Mouse (Mus musculus): ENCODE measurements at regions not wholly inside any gene's neighbourhood (a gene's known extent, or its start where the extent isn't known, plus 50 kb on each side); places are given as distances from the start of the nearest gene placed in this dataset.

GRCm38 (mm10) chr15:11607489-11607888 is 208.0 kb upstream of the Tars start:
- Histone ChIP-seq H3K4me3 (ENCODE audit: low read length) (no peak overlapping the region), H3K27me3 (ENCODE audit: control insufficient read depth, insufficient read depth, low read length) (no peaks in the 10 kb centered on the region), H3K27ac (ENCODE audit: low read depth, low read length) (no peak overlapping the region), H3K4me1 (ENCODE audit: control insufficient read depth, insufficient read depth, low read length) (no peaks in the 10 kb centered on the region), H3K9me3 (ENCODE audit: control insufficient read depth, low read length) (no peaks in the 10 kb centered on the region), H3K4me2 (replicated peaks; ENCODE audit: low read depth, low read length) (no peak overlapping the region), H3K9ac (ENCODE audit: low read depth, low read length) (no peak overlapping the region), H3K36me3 (ENCODE audit: control insufficient read depth, insufficient read depth, low read length) (no peaks in the 10 kb centered on the region)
- no peak for ATAC-seq (ENCODE audit: low FRiP score, low TSS enrichment)

GRCm38 (mm10) chr15:11605677-11606076 is 206.2 kb upstream of the Tars start:
- H3K9ac ChIP-seq (ENCODE audit: low read depth, low read length), result no peak overlapping the region
- no peaks in the 10 kb centered on the region for H3K36me3 ChIP-seq (ENCODE audit: control insufficient read depth, insufficient read depth, low read length)
- H3K4me2 ChIP-seq (replicated peaks; ENCODE audit: low read depth, low read length), result no peak overlapping the region
- H3K9me3 ChIP-seq (ENCODE audit: control insufficient read depth, low read length), result no peaks in the 10 kb centered on the region
- H3K4me1 ChIP-seq (ENCODE audit: control insufficient read depth, insufficient read depth, low read length), result no peaks in the 10 kb centered on the region
- ATAC-seq (ENCODE audit: low FRiP score, low TSS enrichment), result no peak
- no peaks in the 10 kb centered on the region for H3K27me3 ChIP-seq (ENCODE audit: control insufficient read depth, insufficient read depth, low read length)
- no peak overlapping the region for H3K27ac ChIP-seq (ENCODE audit: low read depth, low read length)
- H3K4me3 ChIP-seq (ENCODE audit: low read length), result no peak overlapping the region
- 91% methylated on average over 4 of the region's 4 CpGs for WGBS

- Histone ChIP-seq H3K36me3 (ENCODE audit: control insufficient read depth, insufficient read depth, low read length) (no peaks in the 10 kb centered on the region), H3K4me3 (ENCODE audit: low read length) (no peak overlapping the region), H3K4me1 (ENCODE audit: control insufficient read depth, insufficient read depth, low read length) (no peaks in the 10 kb centered on the region), H3K9me3 (ENCODE audit: control insufficient read depth, low read length) (no peaks in the 10 kb centered on the region), H3K4me2 (replicated peaks; ENCODE audit: low read depth, low read length) (no peak overlapping the region), H3K9ac (ENCODE audit: low read depth, low read length) (no peak overlapping the region), H3K27ac (ENCODE audit: low read depth, low read length) (no peak overlapping the region), H3K27me3 (ENCODE audit: control insufficient read depth, insufficient read depth, low read length) (no peaks in the 10 kb centered on the region)
- whole genome bisulfite sequencing, result 89% methylated on average over 6 of the region's 6 CpGs
- ATAC-seq (ENCODE audit: low FRiP score, low TSS enrichment), result no peak
Measured at GRCm38 (mm10) chr15:11597021-11597420, 197.6 kb upstream of the Tars start.

- H3K36me3 ChIP-seq (ENCODE audit: control insufficient read depth, insufficient read depth, low read length), result no peaks in the 10 kb centered on the region
- 45% methylated on average over 9 of the region's 9 CpGs for WGBS
- no peaks in the 10 kb centered on the region for H3K27me3 ChIP-seq (ENCODE audit: control insufficient read depth, insufficient read depth, low read length)
- H3K9ac ChIP-seq (ENCODE audit: low read depth, low read length), result no peak overlapping the region
- ATAC-seq (ENCODE audit: low FRiP score, low TSS enrichment), result no peak
- H3K4me1 ChIP-seq (ENCODE audit: control insufficient read depth, insufficient read depth, low read length), result no peaks in the 10 kb centered on the region
- no peak overlapping the region for H3K4me2 ChIP-seq (replicated peaks; ENCODE audit: low read depth, low read length)
- no peak overlapping the region for H3K4me3 ChIP-seq (ENCODE audit: low read length)
- no peak overlapping the region for H3K27ac ChIP-seq (ENCODE audit: low read depth, low read length)
- H3K9me3 ChIP-seq (ENCODE audit: control insufficient read depth, low read length), result no peaks in the 10 kb centered on the region
Measured at GRCm38 (mm10) chr15:11590542-11591116, 191.2 kb upstream of the Tars start.

GRCm38 (mm10) chr15:11589795-11590194 is 190.3 kb upstream of the Tars start:
- no peak for ATAC-seq (ENCODE audit: low FRiP score, low TSS enrichment)
- no peaks in the 10 kb centered on the region for H3K36me3 ChIP-seq (ENCODE audit: control insufficient read depth, insufficient read depth, low read length)
- H3K27ac ChIP-seq (ENCODE audit: low read depth, low read length), result no peak overlapping the region
- no peaks in the 10 kb centered on the region for H3K9me3 ChIP-seq (ENCODE audit: control insufficient read depth, low read length)
- H3K27me3 ChIP-seq (ENCODE audit: control insufficient read depth, insufficient read depth, low read length), result no peaks in the 10 kb centered on the region
- no peak overlapping the region for H3K9ac ChIP-seq (ENCODE audit: low read depth, low read length)
- H3K4me2 ChIP-seq (replicated peaks; ENCODE audit: low read depth, low read length), result no peak overlapping the region
- H3K4me3 ChIP-seq (ENCODE audit: low read length), result no peak overlapping the region
- H3K4me1 ChIP-seq (ENCODE audit: control insufficient read depth, insufficient read depth, low read length), result no peaks in the 10 kb centered on the region
- 69% methylated on average over 7 of the region's 7 CpGs for WGBS

- Histone ChIP-seq H3K9ac (ENCODE audit: low read depth, low read length) (no peak overlapping the region), H3K4me2 (replicated peaks; ENCODE audit: low read depth, low read length) (no peak overlapping the region), H3K9me3 (ENCODE audit: control insufficient read depth, low read length) (no peaks in the 10 kb centered on the region), H3K4me3 (ENCODE audit: low read length) (no peak overlapping the region), H3K4me1 (ENCODE audit: control insufficient read depth, insufficient read depth, low read length) (no peaks in the 10 kb centered on the region), H3K36me3 (ENCODE audit: control insufficient read depth, insufficient read depth, low read length) (no peaks in the 10 kb centered on the region), H3K27me3 (ENCODE audit: control insufficient read depth, insufficient read depth, low read length) (no peaks in the 10 kb centered on the region), H3K27ac (ENCODE audit: low read depth, low read length) (no peak overlapping the region)
- WGBS, result 86% methylated on average over 2 of the region's 2 CpGs
- no peak for ATAC-seq (ENCODE audit: low FRiP score, low TSS enrichment)
Measured at GRCm38 (mm10) chr15:11586384-11586783, 186.9 kb upstream of the Tars start.

GRCm38 (mm10) chr15:11584155-11584554 is 184.7 kb upstream of the Tars start:
- H3K9me3 ChIP-seq (ENCODE audit: control insufficient read depth, low read length), result no peaks in the 10 kb centered on the region
- ATAC-seq (ENCODE audit: low FRiP score, low TSS enrichment), result no peak
- no peaks in the 10 kb centered on the region for H3K36me3 ChIP-seq (ENCODE audit: control insufficient read depth, insufficient read depth, low read length)
- no peaks in the 10 kb centered on the region for H3K4me1 ChIP-seq (ENCODE audit: control insufficient read depth, insufficient read depth, low read length)
- no peak overlapping the region for H3K4me2 ChIP-seq (replicated peaks; ENCODE audit: low read depth, low read length)
- no peak overlapping the region for H3K27ac ChIP-seq (ENCODE audit: low read depth, low read length)
- H3K4me3 ChIP-seq (ENCODE audit: low read length), result no peak overlapping the region
- no peak overlapping the region for H3K9ac ChIP-seq (ENCODE audit: low read depth, low read length)
- H3K27me3 ChIP-seq (ENCODE audit: control insufficient read depth, insufficient read depth, low read length), result no peaks in the 10 kb centered on the region
- 56% methylated on average over 2 of the region's 2 CpGs for WGBS

GRCm38 (mm10) chr15:11578331-11578730 is 178.9 kb upstream of the Tars start:
- no peaks in the 10 kb centered on the region for H3K36me3 ChIP-seq (ENCODE audit: control insufficient read depth, insufficient read depth, low read length)
- no peak for ATAC-seq (ENCODE audit: low FRiP score, low TSS enrichment)
- 91% methylated on average over 1 of the region's 1 CpGs for WGBS

GRCm38 (mm10) chr15:11574359-11574758 is 174.9 kb upstream of the Tars start:
- Histone ChIP-seq H3K4me2 (replicated peaks; ENCODE audit: low read depth, low read length) (no peak overlapping the region), H3K4me3 (ENCODE audit: low read length) (no peak overlapping the region), H3K27ac (ENCODE audit: low read depth, low read length) (no peak overlapping the region), H3K36me3 (ENCODE audit: control insufficient read depth, insufficient read depth, low read length) (no peaks in the 10 kb centered on the region), H3K9me3 (ENCODE audit: control insufficient read depth, low read length) (no peaks in the 10 kb centered on the region), H3K27me3 (ENCODE audit: control insufficient read depth, insufficient read depth, low read length) (no peaks in the 10 kb centered on the region), H3K9ac (ENCODE audit: low read depth, low read length) (no peak overlapping the region), H3K4me1 (ENCODE audit: control insufficient read depth, insufficient read depth, low read length) (no peaks in the 10 kb centered on the region)
- no peak for ATAC-seq (ENCODE audit: low FRiP score, low TSS enrichment)
- WGBS, result 81% methylated on average over 2 of the region's 2 CpGs

More at GRCm38 (mm10) chr15:11578331-11578730, 178.9 kb upstream of the Tars start:
- H3K9me3 ChIP-seq (ENCODE audit: control insufficient read depth, low read length), result no peaks in the 10 kb centered on the region
- no peaks in the 10 kb centered on the region for H3K4me1 ChIP-seq (ENCODE audit: control insufficient read depth, insufficient read depth, low read length)
- H3K9ac ChIP-seq (ENCODE audit: low read depth, low read length), result no peak overlapping the region
- H3K27me3 ChIP-seq (ENCODE audit: control insufficient read depth, insufficient read depth, low read length), result no peaks in the 10 kb centered on the region
- no peak overlapping the region for H3K4me3 ChIP-seq (ENCODE audit: low read length)
- H3K4me2 ChIP-seq (replicated peaks; ENCODE audit: low read depth, low read length), result no peak overlapping the region
- H3K27ac ChIP-seq (ENCODE audit: low read depth, low read length), result no peak overlapping the region
